Mouse (Mus musculus): ENCODE data around the gene Brap.
"Not testable (repeated sequence)": the region's sequence is repeated elsewhere in the genome, so short reads cannot be mapped to it uniquely, and the experiment has no call there.

Brap gene

GRCm38 (mm10) chr5:121660059-121660896, at the start of gene Brap, which contains the start of gene Acad10:
Brap (plus strand) TSS chr5:121660563.
Acad10 (minus strand) TSS chr5:121660514.
- peak; percentile 92 for DNase-seq

- DNase-seq, result no peak
These were observed 48.3 kb upstream of the Brap start for GRCm38 (mm10) chr5:121612036-121612435.

GRCm38 (mm10) chr5:121614921-121615320, 45.4 kb upstream of the Brap start:
- not testable (repeated sequence) for DNase-seq

GRCm38 (mm10) chr5:121618592-121619513, 41.5 kb upstream of the Brap start, which contains the start of gene Acad12:
Acad12 (minus strand) TSS chr5:121618938.
- peak; percentile 72 for DNase-seq

- no peak for DNase-seq
These were observed 39.3 kb upstream of the Brap start for GRCm38 (mm10) chr5:121621102-121621501.

GRCm38 (mm10) chr5:121623241-121623640, 37.1 kb upstream of the Brap start:
- no peak for DNase-seq

GRCm38 (mm10) chr5:121627871-121628270, 32.5 kb upstream of the Brap start:
- DNase-seq, result peak; percentile 25

- DNase-seq, result not testable (repeated sequence)
These were observed 29.2 kb upstream of the Brap start for GRCm38 (mm10) chr5:121631106-121631647.

- no peak for DNase-seq
These were observed 27.6 kb upstream of the Brap start for GRCm38 (mm10) chr5:121632804-121633203.

GRCm38 (mm10) chr5:121634668-121635067, 25.7 kb upstream of the Brap start:
- no peak for DNase-seq

GRCm38 (mm10) chr5:121637296-121637695, 23.1 kb upstream of the Brap start:
- DNase-seq, result no peak

- DNase-seq, result no peak
These were observed 20.8 kb upstream of the Brap start for GRCm38 (mm10) chr5:121639601-121640000.

GRCm38 (mm10) chr5:121649134-121649533, 11.2 kb upstream of the Brap start:
- DNase-seq, result no peak

- no peak for DNase-seq
These were observed 5.8 kb upstream of the Brap start for GRCm38 (mm10) chr5:121654526-121654925.

- DNase-seq, result not testable (repeated sequence)
These were observed 3.5 kb upstream of the Brap start for GRCm38 (mm10) chr5:121656866-121657265.

GRCm38 (mm10) chr5:121657656-121658055, 2.7 kb upstream of the Brap start:
- DNase-seq, result not testable (repeated sequence)

- no peak for DNase-seq
These were observed 513 bp downstream of the Brap start for GRCm38 (mm10) chr5:121660897-121661254.

GRCm38 (mm10) chr5:121661494-121661893, 1.1 kb downstream of the Brap start:
- DNase-seq, result no peak

GRCm38 (mm10) chr5:121663456-121663855, 3.1 kb downstream of the Brap start:
- DNase-seq, result no peak

GRCm38 (mm10) chr5:121664078-121664477, 3.7 kb downstream of the Brap start:
- DNase-seq, result no peak

GRCm38 (mm10) chr5:121664971-121665370, 4.6 kb downstream of the Brap start:
- no peak for DNase-seq

- no peak for DNase-seq
These were observed 6.7 kb downstream of the Brap start for GRCm38 (mm10) chr5:121667067-121667466.

- DNase-seq, result no peak
These were observed 8.0 kb downstream of the Brap start for GRCm38 (mm10) chr5:121668411-121668810.

Data from layer of hippocampus, adult 9-11 months (tissue).